Mouse (Mus musculus): ENCODE results near the gene Armcx3. TPM values are rescaled to one million over a fixed set of nuclear protein-coding genes. Genes with fewer than 3 reads are reported as not detected.

Gene Armcx3
- total RNA-seq, 2 experiments from 2014 or later: 2.0 to 3.8 TPM

Other genes with a start within 250 kb of the Armcx3 start
- gene Timm8a1, start 214.7 kb upstream of the Armcx3 start, total RNA-seq (2015; ENCODE audit: low replicate concordance): 13.6 and 29.4 TPM in 2 replicates
- gene Timm8a1, start 214.7 kb upstream of the Armcx3 start, total RNA-seq (2017; ENCODE audit: low replicate concordance): 10.9 and 15.2 TPM in 2 replicates
- 11.9 and 14.2 TPM in 2 replicates for gene Btk, start 173.0 kb upstream of the Armcx3 start, total RNA-seq (2015; ENCODE audit: low replicate concordance)
- 4.6 and 16.4 TPM in 2 replicates for gene Btk, start 173.0 kb upstream of the Armcx3 start, total RNA-seq (2017; ENCODE audit: low replicate concordance)
- 266 and 403 TPM in 2 replicates for gene Rpl36a, start 170.9 kb upstream of the Armcx3 start, total RNA-seq (2015; ENCODE audit: low replicate concordance)
- 548 and 594 TPM in 2 replicates for gene Rpl36a, start 170.9 kb upstream of the Armcx3 start, total RNA-seq (2017; ENCODE audit: low replicate concordance)
- gene Gla, start 155.5 kb upstream of the Armcx3 start, total RNA-seq (2015; ENCODE audit: low replicate concordance): 2.1 and 3.3 TPM in 2 replicates
- gene Gla, start 155.5 kb upstream of the Armcx3 start, total RNA-seq (2017; ENCODE audit: low replicate concordance): 2.2 and 4.0 TPM in 2 replicates
- 36.5 and 47.0 TPM in 2 replicates for gene Hnrnph2, start 155.4 kb upstream of the Armcx3 start, total RNA-seq (2015; ENCODE audit: low replicate concordance)
- gene Hnrnph2, start 155.4 kb upstream of the Armcx3 start, total RNA-seq (2017; ENCODE audit: low replicate concordance): 76.8 and 92.0 TPM in 2 replicates
- under 0.01 and 0.84 TPM in 2 replicates for gene Armcx4, start 70.1 kb upstream of the Armcx3 start, total RNA-seq (2015; ENCODE audit: low replicate concordance)
- under 0.01 and 0.14 TPM in 2 replicates for gene Armcx4, start 70.1 kb upstream of the Armcx3 start, total RNA-seq (2017; ENCODE audit: low replicate concordance)
- gene Armcx1, start 38.6 kb upstream of the Armcx3 start, total RNA-seq (2015; ENCODE audit: low replicate concordance): 0.84 and 5.0 TPM in 2 replicates
- gene Armcx1, start 38.6 kb upstream of the Armcx3 start, total RNA-seq (2017; ENCODE audit: low replicate concordance): 0.42 and 2.5 TPM in 2 replicates
- gene Armcx6, start 5.2 kb upstream of the Armcx3 start, total RNA-seq (2015; ENCODE audit: low replicate concordance): 0.63 and 2.9 TPM in 2 replicates
- gene Armcx6, start 5.2 kb upstream of the Armcx3 start, total RNA-seq (2017; ENCODE audit: low replicate concordance): 0.09 and 0.70 TPM in 2 replicates
- gene Armcx2, start 52.6 kb downstream of the Armcx3 start, total RNA-seq (2015; ENCODE audit: low replicate concordance): 2.3 TPM in 2 replicates
- 2.0 TPM in 1 of 2 replicates, not detected in the other for gene Armcx2, start 52.6 kb downstream of the Armcx3 start, total RNA-seq (2017; ENCODE audit: low replicate concordance)
- 1.0 TPM in 1 of 2 replicates, not detected in the other for gene Nxf2, start 208.2 kb downstream of the Armcx3 start, total RNA-seq (2015; ENCODE audit: low replicate concordance)
- gene Nxf2, start 208.2 kb downstream of the Armcx3 start, total RNA-seq (2017; ENCODE audit: low replicate concordance): not detected in 2 replicates

Data from erythroblast, adult 5-6 weeks (primary cell).